Mouse (Mus musculus) cerebellum, adult 8-10 months (tissue): ENCODE data around the gene Mlph.

Experiments used
- DNase-seq: peaks from one replicate; pipeline ENCODE4 v3.0.0; 2022

Gene Mlph

GRCm38 (mm10) chr1:90909631-90910152 is 5.2 kb upstream of the Mlph start:
- DNase-seq = no peak

- no peak for DNase-seq
Observed at GRCm38 (mm10) chr1:90913231-90913630, 1.7 kb upstream of the Mlph start.

- no peak for DNase-seq
Observed at GRCm38 (mm10) chr1:90917509-90917908, 2.6 kb downstream of the Mlph start.

GRCm38 (mm10) chr1:90921687-90922086 is 6.8 kb downstream of the Mlph start:
- no peak for DNase-seq

- DNase-seq = no peak
Observed at GRCm38 (mm10) chr1:90926030-90926429, 11.1 kb downstream of the Mlph start.

- DNase-seq = no peak
Observed at GRCm38 (mm10) chr1:90927308-90927707, 12.4 kb downstream of the Mlph start.

- no peak for DNase-seq
Observed at GRCm38 (mm10) chr1:90927929-90928574, 13.2 kb downstream of the Mlph start.

GRCm38 (mm10) chr1:90928575-90928934 is 13.7 kb downstream of the Mlph start:
- DNase-seq = peak; percentile 45

GRCm38 (mm10) chr1:90933001-90933400 is 18.1 kb downstream of the Mlph start:
- DNase-seq = peak; percentile 12

- no peak for DNase-seq
Observed at GRCm38 (mm10) chr1:90936990-90937389, 22.1 kb downstream of the Mlph start.

- no peak for DNase-seq
Observed at GRCm38 (mm10) chr1:90939980-90940379, 25.1 kb downstream of the Mlph start.

- DNase-seq = no peak
Observed at GRCm38 (mm10) chr1:90945171-90945570, 30.3 kb downstream of the Mlph start.

GRCm38 (mm10) chr1:90947252-90947651 is 32.4 kb downstream of the Mlph start:
- DNase-seq = no peak

- DNase-seq = no peak
Observed at GRCm38 (mm10) chr1:90949309-90949708, 34.4 kb downstream of the Mlph start.

- no peak for DNase-seq
Observed at GRCm38 (mm10) chr1:90951670-90952069, 36.8 kb downstream of the Mlph start.

- DNase-seq = no peak
Observed at GRCm38 (mm10) chr1:90952808-90953207, 37.9 kb downstream of the Mlph start, which contains the start of gene Prlh. Gene Prlh (plus strand): TSS chr1:90953108.

- DNase-seq = no peak
Observed at GRCm38 (mm10) chr1:90953688-90954087, 38.8 kb downstream of the Mlph start.

- DNase-seq = peak; percentile 41
Observed at GRCm38 (mm10) chr1:90956245-90957096, 41.6 kb downstream of the Mlph start.

- DNase-seq = no peak
Observed at GRCm38 (mm10) chr1:90962526-90962925, 47.6 kb downstream of the Mlph start.

GRCm38 (mm10) chr1:90962994-90963393 is 48.1 kb downstream of the Mlph start:
- no peak for DNase-seq

- DNase-seq = no peak
Observed at GRCm38 (mm10) chr1:90967583-90967982, 52.7 kb downstream of the Mlph start.

GRCm38 (mm10) chr1:90968649-90969048 is 53.8 kb downstream of the Mlph start:
- DNase-seq = no peak

GRCm38 (mm10) chr1:90969347-90969784 is 54.5 kb downstream of the Mlph start, which contains the start of gene Rab17:
Gene Rab17 (minus strand): TSS chr1:90969661.
- no peak for DNase-seq

GRCm38 (mm10) chr1:90969881-90970390 is 55.1 kb downstream of the Mlph start:
- DNase-seq = no peak
